Mouse (Mus musculus) monocyte, adult 5-6 weeks (primary cell): ENCODE measurements around the gene Cwc25. TPM values are rescaled to one million over a fixed set of nuclear protein-coding genes. Genes with fewer than 3 reads are reported as not detected.
A peak's percentile ranks its signal among the peaks of the same experiment; 100 is the strongest.
"Not testable (repeated sequence)": the region's sequence is repeated elsewhere in the genome, so short reads cannot be mapped to it uniquely, and the experiment has no call there.

Source experiments
- ATAC-seq: fragments of 153-309, 156-312 bp; replicated peaks from 2 replicates; pipeline ENCODE4 v1.8.0; 2017; ENCODE audit warnings: mild to moderate bottlenecking; ENCODE audit not compliant: low TSS enrichment, insufficient number of reproducible peaks, severe bottlenecking, poor library complexity, low FRiP score
- total RNA-seq: library from RNA; stranded (forward); fragments of 200-1000, 200-491, 200-594 nt; gene quantifications from 3 replicates; pipeline ENCODE4 v1.2.3, GENCODE M21; 2017

Cwc25 gene
- total RNA-seq, 1 experiment from 2014 or later, result 43.5 TPM

GRCm38 (mm10) chr11:97802194-97802470 lies 35.8 kb upstream of the Cwc25 start:
- ATAC-seq, result no peak

- no peak for ATAC-seq
Observed at GRCm38 (mm10) chr11:97801409-97802193, 35.2 kb upstream of the Cwc25 start.

GRCm38 (mm10) chr11:97800691-97801408 lies 34.5 kb upstream of the Cwc25 start:
- ATAC-seq, result no peak

- peak; percentile 36 for ATAC-seq
Observed at GRCm38 (mm10) chr11:97799994-97800690, 33.8 kb upstream of the Cwc25 start.

- peak; percentile 84 for ATAC-seq
Observed at GRCm38 (mm10) chr11:97799146-97799993, 33.0 kb upstream of the Cwc25 start.

- ATAC-seq, result 0 out of 2 replicates have a peak, but pooled peaks have one; percentile 32
Observed at GRCm38 (mm10) chr11:97798782-97799145, 32.4 kb upstream of the Cwc25 start, which contains the start of gene Lasp1. Lasp1 (plus strand) TSS chr11:97799000.

- ATAC-seq, result no peak
Observed at GRCm38 (mm10) chr11:97798083-97798435, 31.7 kb upstream of the Cwc25 start.

DNA sequence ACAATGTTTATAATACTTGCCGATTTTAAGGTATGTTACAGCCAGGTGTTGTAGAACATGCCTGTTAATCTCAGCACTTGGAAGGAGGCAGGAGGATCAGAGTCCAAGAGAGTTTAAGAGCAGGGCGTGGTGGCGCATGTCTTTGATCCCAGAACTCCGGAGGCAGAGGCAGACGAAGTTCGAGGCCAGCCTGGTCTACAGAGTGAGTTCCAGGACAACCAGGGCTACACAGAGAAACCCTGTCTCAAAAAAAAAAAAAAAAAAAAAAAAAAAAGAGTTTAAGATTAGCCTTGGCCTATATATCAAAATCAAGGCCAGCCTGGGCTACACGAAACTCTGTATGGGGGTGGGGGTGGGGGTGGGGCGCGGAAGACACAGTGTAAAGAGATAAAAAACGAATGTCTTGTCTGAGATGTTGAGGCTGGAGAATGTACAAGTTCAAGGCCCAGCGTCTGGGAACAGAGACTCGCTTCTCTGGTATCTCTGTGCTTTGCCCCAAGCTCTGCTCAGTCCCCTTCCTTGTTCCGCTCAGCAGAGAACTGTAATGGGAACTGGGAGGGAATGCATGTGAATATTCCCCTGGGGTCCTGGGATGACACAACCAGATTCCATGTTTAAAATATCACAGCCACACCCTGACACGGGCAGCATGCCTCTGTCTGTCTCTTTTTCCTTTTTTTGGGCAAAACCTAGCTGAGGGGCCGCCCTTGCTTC lies 31.2 kb upstream of the Cwc25 start:
- no peak for ATAC-seq

- ATAC-seq, result no peak
Observed at GRCm38 (mm10) chr11:97796910-97797309, 30.6 kb upstream of the Cwc25 start.

- peak; percentile 66; the same call in 1 of the 2 replicates for ATAC-seq
Observed at GRCm38 (mm10) chr11:97793165-97793564, 26.8 kb upstream of the Cwc25 start.

DNA sequence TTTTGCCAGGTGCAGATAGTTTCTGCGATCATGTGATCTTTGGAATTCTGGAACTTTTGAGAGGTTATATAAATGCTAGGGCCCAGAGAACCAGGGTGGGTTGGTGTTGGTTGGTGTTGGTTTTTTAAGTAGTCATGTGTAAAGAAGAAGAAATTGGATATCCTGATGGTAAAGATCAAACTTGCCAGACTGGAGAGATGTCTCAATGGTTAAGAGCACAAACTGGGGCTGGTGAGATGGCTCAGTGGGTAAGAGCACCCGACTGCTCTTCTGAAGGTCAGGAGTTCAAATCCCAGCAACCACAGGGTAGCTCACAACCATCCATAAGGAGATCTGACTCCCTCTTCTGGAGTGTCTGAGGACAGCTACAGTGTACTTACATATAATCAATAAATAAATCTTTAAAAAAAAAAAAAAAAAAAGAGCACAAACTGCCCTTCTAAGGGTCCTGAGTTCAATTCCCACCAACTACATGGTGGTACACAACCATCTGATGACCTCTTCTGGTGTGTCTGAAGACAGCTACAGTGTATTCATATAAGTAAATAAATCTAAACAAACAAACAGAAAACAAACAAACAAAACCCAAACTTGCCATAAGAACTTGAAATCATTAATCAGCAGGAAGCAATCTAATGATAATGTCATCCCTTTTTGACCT lies 24.6 kb upstream of the Cwc25 start:
- not testable (repeated sequence) for ATAC-seq

DNA sequence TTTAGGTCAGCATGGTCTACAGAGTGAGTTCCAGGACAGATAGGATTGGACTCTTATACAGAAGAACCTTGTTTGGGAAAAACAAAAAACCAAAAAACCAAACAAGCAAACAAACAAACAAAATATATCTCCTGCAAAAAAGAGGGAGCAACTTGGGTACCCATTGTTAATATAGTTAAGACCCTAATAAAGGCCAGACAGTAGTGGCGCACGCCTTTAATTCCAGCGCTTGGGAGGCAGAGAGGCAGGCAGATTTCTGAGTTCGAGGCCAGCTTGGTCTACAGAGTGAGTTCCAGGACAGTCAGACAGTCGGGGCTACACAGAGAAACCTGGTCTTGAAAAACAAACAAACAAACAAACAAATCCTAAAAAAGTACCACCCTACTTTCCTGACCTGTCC lies 23.4 kb upstream of the Cwc25 start:
- no peak for ATAC-seq

- ATAC-seq, result no peak
Observed at GRCm38 (mm10) chr11:97787961-97788360, 21.6 kb upstream of the Cwc25 start.

DNA sequence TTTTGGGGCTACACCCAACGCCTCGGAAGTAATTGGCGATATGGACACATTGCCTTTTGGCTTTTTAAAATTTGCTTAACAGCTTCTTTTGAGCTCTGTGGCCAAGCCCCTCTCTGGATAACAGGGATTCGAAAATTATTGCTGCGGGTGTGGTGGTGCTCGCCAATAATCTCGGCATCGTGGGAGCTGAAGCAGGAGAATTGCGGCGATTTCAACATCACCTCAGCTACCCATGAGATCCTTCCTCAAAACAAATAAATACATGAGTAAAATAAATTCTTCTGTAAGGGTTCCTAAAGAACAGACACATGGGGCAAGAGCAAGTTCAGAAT lies 16.2 kb upstream of the Cwc25 start:
- ATAC-seq, result no peak

- peak; percentile 97 for ATAC-seq
Observed at GRCm38 (mm10) chr11:97781832-97782563, 15.6 kb upstream of the Cwc25 start, which contains the start of gene Rpl23. Rpl23 (minus strand) TSS chr11:97782437.

DNA sequence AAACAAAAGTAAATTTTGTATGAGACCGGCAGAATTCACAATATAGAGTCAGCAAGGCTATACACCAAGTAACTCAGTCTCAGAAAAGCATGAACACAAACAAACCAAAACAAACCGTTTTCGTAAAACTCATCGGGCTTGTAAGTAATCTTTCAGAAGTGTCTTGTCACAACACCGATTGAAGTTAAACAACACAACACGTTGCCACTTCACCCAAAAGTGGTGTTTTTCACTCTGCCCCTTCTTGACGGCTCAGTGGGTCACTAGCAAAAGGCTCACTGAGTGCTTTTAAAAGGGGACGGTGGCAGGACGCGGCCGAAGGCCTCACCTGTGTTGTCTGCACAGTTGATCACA lies 15.1 kb upstream of the Cwc25 start:
- ATAC-seq, result no peak

GRCm38 (mm10) chr11:97779968-97780701 lies 13.8 kb upstream of the Cwc25 start:
- ATAC-seq, result no peak
